Mouse (Mus musculus): ENCODE measurements at regions not wholly inside any gene's neighbourhood (a gene's known extent, or its start where the extent isn't known, plus 50 kb on each side); places are given as distances from the start of the nearest gene placed in this dataset.
"Not testable (repeated sequence)": the region's sequence is repeated elsewhere in the genome, so short reads cannot be mapped to it uniquely, and the experiment has no call there.

GRCm38 (mm10) chr1:145910637-145911369 lies 583.8 kb upstream of the Brinp3 start:
- DNase-seq (ENCODE audit: low read depth, low spot score), result no peak

- peak; percentile 76 for DNase-seq (ENCODE audit: low read depth, low spot score)
Measured at GRCm38 (mm10) chr1:145935798-145936197, 558.8 kb upstream of the Brinp3 start.

- DNase-seq (ENCODE audit: low read depth, low spot score), result peak; percentile 90
Measured at GRCm38 (mm10) chr1:145957762-145958161, 536.8 kb upstream of the Brinp3 start.

GRCm38 (mm10) chr1:145962303-145962702 lies 532.3 kb upstream of the Brinp3 start:
- no peak for DNase-seq (ENCODE audit: low read depth, low spot score)

- DNase-seq (ENCODE audit: low read depth, low spot score), result no peak
Measured at GRCm38 (mm10) chr1:145968026-145968425, 526.5 kb upstream of the Brinp3 start.

- no peak for DNase-seq (ENCODE audit: low read depth, low spot score)
Measured at GRCm38 (mm10) chr1:145972416-145972815, 522.1 kb upstream of the Brinp3 start.

- DNase-seq (ENCODE audit: low read depth, low spot score), result no peak
Measured at GRCm38 (mm10) chr1:146002010-146002409, 492.6 kb upstream of the Brinp3 start.

- no peak for DNase-seq (ENCODE audit: low read depth, low spot score)
Measured at GRCm38 (mm10) chr1:146015075-146015474, 479.5 kb upstream of the Brinp3 start.

GRCm38 (mm10) chr1:146026660-146027059 lies 467.9 kb upstream of the Brinp3 start:
- DNase-seq (ENCODE audit: low read depth, low spot score), result no peak

GRCm38 (mm10) chr1:146027650-146028049 lies 466.9 kb upstream of the Brinp3 start:
- no peak for DNase-seq (ENCODE audit: low read depth, low spot score)

- not testable (repeated sequence) for DNase-seq (ENCODE audit: low read depth, low spot score)
Measured at GRCm38 (mm10) chr1:146032396-146032795, 462.2 kb upstream of the Brinp3 start.

- DNase-seq (ENCODE audit: low read depth, low spot score), result not testable (repeated sequence)
Measured at GRCm38 (mm10) chr1:146032926-146033325, 461.6 kb upstream of the Brinp3 start.

GRCm38 (mm10) chr1:146052504-146052903 lies 442.1 kb upstream of the Brinp3 start:
- no peak for DNase-seq (ENCODE audit: low read depth, low spot score)
